Mouse (Mus musculus) E14TG2a.4 (cell line): ENCODE measurements at regions not wholly inside any gene's neighbourhood (a gene's known extent, or its start where the extent isn't known, plus 50 kb on each side); places are given as distances from the start of the nearest gene placed in this dataset.

Source experiments
- CTCF ChIP-seq: conservative IDR thresholded peaks from 2 replicates; pipeline ENCODE4 v1.5.1; 2014; ENCODE audit warnings: low read length
- POU5F1 ChIP-seq: IDR thresholded peaks from 2 replicates; pipeline ENCODE4 v1.6.1; 2014; ENCODE audit warnings: low read length, borderline replicate concordance

GRCm38 (mm10) chr13:60237091-60237490 lies 59.9 kb upstream of the Gas1 start:
- TF ChIP-seq CTCF (no peak), POU5F1 (no peak)
